Mouse (Mus musculus): ENCODE results near the gene H2-M5. TPM values are rescaled to one million over a fixed set of nuclear protein-coding genes. Genes with fewer than 3 reads are reported as not detected.

The H2-M5 gene
- 0.12 TPM in 1 of 2 replicates, not detected in the other for polyA plus RNA-seq (2015; fragmentation: Nextera tagmentation; extraction: Ambion mirVana)

DNA sequence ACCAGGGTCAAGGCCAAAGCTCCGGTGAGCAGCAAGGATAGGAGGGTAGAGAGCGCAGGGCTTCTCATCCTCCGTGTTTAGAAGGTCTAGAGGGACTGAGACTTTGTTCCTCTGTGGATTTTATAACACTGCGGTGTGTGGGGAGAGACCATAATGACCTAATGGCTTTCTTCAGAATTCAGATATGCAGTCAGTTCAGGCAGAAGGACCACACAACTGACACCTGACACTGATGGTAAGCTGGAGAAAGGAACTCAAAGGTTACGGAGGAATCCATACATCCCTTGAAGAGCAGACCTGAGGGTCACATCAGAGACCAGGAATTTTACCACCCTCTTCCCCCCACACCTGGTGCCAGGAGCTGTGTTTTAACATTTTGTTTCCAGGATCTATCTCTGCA lies at the start of gene H2-M5:
Gene H2-M5 (minus strand): TSS at position 101 of the 400 bp plus-strand sequence.

DNA sequence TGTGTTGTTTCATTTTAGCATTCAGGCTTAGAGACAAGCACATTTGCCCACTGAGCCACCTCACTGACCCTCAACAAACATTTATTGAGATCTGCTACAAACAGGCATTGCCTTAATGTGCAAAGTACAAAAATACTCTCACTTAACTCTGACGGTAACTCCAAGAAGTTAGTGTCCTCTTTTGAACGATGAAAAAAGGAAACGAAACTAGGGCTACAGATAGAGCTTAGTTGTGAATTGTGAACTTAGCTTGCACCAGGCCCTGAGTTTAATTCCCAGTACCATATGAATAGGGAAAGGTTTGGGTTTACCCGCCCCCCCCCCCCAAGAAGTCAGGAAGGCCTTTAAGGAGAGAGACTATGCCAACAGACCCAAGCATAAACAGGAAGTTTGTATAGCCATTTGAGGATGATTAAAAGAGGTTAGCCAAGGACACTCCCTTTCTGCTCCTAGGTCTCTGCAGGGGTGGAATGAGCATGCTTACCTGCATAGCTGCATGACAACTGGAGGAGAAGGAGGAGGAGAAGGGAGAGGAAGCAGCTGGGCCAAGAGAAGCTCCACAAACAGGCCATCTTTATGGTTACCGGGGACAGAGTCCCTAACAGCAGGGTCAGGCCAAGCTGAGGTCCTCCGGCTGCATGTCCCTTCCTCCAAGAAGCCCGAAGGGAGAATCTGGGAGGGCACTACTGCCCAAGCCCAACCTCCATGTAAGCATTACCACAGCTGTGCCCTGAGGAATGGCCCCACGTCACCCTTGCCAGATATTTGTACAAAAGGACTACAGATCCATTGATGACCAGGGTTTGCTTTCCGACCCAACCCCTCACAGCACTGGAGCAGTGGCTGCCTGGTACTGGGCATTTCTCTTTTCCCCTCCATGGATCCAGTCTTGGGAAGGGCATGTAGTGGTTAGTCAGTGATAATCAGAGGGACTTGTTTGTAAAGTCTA lies 33.6 kb upstream of the H2-M5 start, which contains the start of gene Mog:
Gene Mog (minus strand): TSS at position 771 of the 949 bp plus-strand sequence.

GRCm38 (mm10) chr17:37000863-37001262 lies 11.5 kb upstream of the H2-M5 start, which contains the start of gene Zfp57:
Gene Zfp57, plus strand, starts transcription at chr17:37001163.

GRCm38 (mm10) chr17:36981221-36981813 lies 8.0 kb downstream of the H2-M5 start, which contains the start of gene 2410137M14Rik:
Gene 2410137M14Rik, minus strand, starts transcription at chr17:36981237.

GRCm38 (mm10) chr17:36957999-36958743 lies 31.2 kb downstream of the H2-M5 start, which contains the start of the genes Znrd1 and Znrd1as:
Gene Znrd1, minus strand, starts transcription at chr17:36958559.
Gene Znrd1as, plus strand, starts transcription at chr17:36958592.

DNA sequence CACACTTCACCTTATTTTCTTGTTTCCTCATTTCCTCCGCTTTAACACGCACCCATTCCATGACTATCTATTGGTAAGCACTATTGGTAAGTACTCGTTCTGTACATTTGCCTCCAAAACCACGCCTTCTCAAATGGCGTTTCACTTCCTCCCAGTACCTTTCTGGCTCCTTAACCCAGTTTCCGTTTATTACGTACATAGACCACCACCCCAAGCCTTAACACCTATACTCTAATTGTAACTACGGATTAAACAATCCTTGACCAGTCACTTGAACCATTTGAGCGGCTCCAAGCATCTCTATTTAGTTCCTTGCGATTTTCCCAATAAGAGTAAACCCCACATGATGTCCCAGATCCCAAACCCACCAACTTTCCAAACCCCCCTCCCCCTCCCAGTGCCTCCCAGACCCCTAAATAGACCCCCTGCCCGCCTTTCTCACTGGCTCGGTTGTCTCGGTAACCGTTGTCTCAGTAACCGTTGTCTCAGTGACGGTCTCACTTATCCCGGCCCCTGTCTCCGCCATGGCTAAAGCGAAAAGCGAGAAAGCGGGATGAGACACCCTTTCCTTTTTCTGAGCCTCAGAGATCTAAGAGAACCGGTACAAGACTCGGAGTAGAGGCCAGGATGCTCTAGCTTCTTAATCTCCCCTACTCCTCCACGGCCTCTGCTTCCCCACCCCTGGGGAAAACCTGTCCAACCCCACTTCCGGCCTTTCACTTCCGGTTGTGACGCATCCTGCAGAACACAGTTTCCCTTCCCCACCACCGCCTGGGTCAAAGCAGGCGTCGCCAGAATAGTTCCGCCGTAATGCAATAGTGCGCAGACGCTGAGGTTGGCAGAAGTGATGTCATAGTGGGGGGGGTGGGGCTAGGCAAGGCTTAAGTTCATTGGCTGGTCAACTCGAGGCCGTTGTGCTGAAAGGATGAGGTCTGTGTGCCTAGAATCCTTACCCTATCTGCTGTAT lies 38.1 kb downstream of the H2-M5 start, which contains the start of gene Ppp1r11:
Gene Ppp1r11 (minus strand): TSS at position 761 of the 967 bp plus-strand sequence.

DNA sequence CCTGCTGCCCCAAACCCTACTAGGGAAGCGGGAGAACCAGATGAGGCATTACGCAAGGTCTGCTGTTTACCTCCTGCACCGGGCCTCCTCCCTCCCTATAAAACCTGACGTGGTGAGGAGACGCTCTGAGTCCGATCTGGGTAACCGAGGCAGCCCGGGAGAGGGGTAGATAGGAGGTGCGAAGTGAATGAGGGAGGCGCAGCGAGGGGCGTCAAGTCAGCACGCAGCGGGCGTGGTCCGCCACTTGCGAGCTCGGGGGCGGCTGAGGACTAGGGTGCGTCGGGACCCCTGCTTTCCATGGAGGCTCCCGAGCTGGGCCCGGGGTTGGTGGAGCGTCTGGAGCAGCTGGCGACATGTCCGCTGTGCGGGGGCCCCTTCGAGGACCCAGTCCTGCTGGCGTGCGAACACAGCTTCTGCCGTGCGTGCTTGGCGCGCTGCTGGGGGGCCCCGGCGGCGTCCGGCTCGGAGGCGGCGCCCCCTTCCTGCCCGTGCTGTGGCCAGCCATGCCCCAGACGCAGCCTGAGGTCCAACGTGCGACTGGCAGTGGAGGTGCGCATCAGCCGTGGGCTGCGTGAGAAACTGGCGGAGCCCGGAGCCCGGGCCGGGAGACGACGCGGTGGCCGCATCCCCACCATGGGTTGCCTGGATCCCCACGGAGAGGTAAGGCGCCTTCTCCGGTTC lies 46.4 kb downstream of the H2-M5 start, which contains the start of gene Rnf39:
Gene Rnf39 (plus strand): TSS at position 128 of the 681 bp plus-strand sequence.

Other genes with a start within 250 kb of the H2-M5 start
- gene H2-M10.5, start 216.6 kb downstream of the H2-M5 start, polyA plus RNA-seq (2015; fragmentation: Nextera tagmentation; extraction: Ambion mirVana) = not detected in 2 replicates
- not detected in 2 replicates for gene H2-M10.6, start 177.4 kb downstream of the H2-M5 start, polyA plus RNA-seq (2015; fragmentation: Nextera tagmentation; extraction: Ambion mirVana)
- gene Trim26, start 152.4 kb downstream of the H2-M5 start, polyA plus RNA-seq (2015; fragmentation: Nextera tagmentation; extraction: Ambion mirVana) = 30.2 and 41.1 TPM in 2 replicates
- 0.09 TPM in 1 of 2 replicates, not detected in the other for gene Trim15, start 122.3 kb downstream of the H2-M5 start, polyA plus RNA-seq (2015; fragmentation: Nextera tagmentation; extraction: Ambion mirVana)
- gene Trim10, start 120.0 kb downstream of the H2-M5 start, polyA plus RNA-seq (2015; fragmentation: Nextera tagmentation; extraction: Ambion mirVana) = 5.5 and 5.9 TPM in 2 replicates
- gene Trim40, start 99.4 kb downstream of the H2-M5 start, polyA plus RNA-seq (2015; fragmentation: Nextera tagmentation; extraction: Ambion mirVana) = not detected in 2 replicates
- not detected in 2 replicates for gene Trim31, start 91.4 kb downstream of the H2-M5 start, polyA plus RNA-seq (2015; fragmentation: Nextera tagmentation; extraction: Ambion mirVana)
- gene Rnf39, start 46.6 kb downstream of the H2-M5 start, polyA plus RNA-seq (2015; fragmentation: Nextera tagmentation; extraction: Ambion mirVana) = 0.44 and 0.91 TPM in 2 replicates
- 115 and 189 TPM in 2 replicates for gene Ppp1r11, start 37.8 kb downstream of the H2-M5 start, polyA plus RNA-seq (2015; fragmentation: Nextera tagmentation; extraction: Ambion mirVana)
- 64.6 and 73.7 TPM in 2 replicates for gene Znrd1, start 31.0 kb downstream of the H2-M5 start, polyA plus RNA-seq (2015; fragmentation: Nextera tagmentation; extraction: Ambion mirVana)
- gene Znrd1as, start 30.9 kb downstream of the H2-M5 start, polyA plus RNA-seq (2015; fragmentation: Nextera tagmentation; extraction: Ambion mirVana) = 6.8 and 8.3 TPM in 2 replicates
- not detected in 2 replicates for gene 2410137M14Rik, start 8.3 kb downstream of the H2-M5 start, polyA plus RNA-seq (2015; fragmentation: Nextera tagmentation; extraction: Ambion mirVana)
- gene Zfp57, start 11.6 kb upstream of the H2-M5 start, polyA plus RNA-seq (2015; fragmentation: Nextera tagmentation; extraction: Ambion mirVana) = 14.6 and 21.4 TPM in 2 replicates
- 0.06 TPM in 1 of 2 replicates, not detected in the other for gene Mog, start 33.9 kb upstream of the H2-M5 start, polyA plus RNA-seq (2015; fragmentation: Nextera tagmentation; extraction: Ambion mirVana)
- 10.0 and 17.7 TPM in 2 replicates for gene Gabbr1, start 56.4 kb upstream of the H2-M5 start, polyA plus RNA-seq (2015; fragmentation: Nextera tagmentation; extraction: Ambion mirVana)
- gene Olfr90, start 99.0 kb upstream of the H2-M5 start, polyA plus RNA-seq (2015; fragmentation: Nextera tagmentation; extraction: Ambion mirVana) = not detected in 2 replicates
- gene Olfr91, start 108.7 kb upstream of the H2-M5 start, polyA plus RNA-seq (2015; fragmentation: Nextera tagmentation; extraction: Ambion mirVana) = 0.09 TPM in 1 of 2 replicates, not detected in the other
- gene Olfr92, start 130.6 kb upstream of the H2-M5 start, polyA plus RNA-seq (2015; fragmentation: Nextera tagmentation; extraction: Ambion mirVana) = not detected in 2 replicates
- gene Olfr93, start 172.0 kb upstream of the H2-M5 start, polyA plus RNA-seq (2015; fragmentation: Nextera tagmentation; extraction: Ambion mirVana) = not detected in 2 replicates
- gene Ubd, start 204.4 kb upstream of the H2-M5 start, polyA plus RNA-seq (2015; fragmentation: Nextera tagmentation; extraction: Ambion mirVana) = 0.25 TPM in 1 of 2 replicates, not detected in the other
- not detected in 2 replicates for gene Olfr94, start 211.5 kb upstream of the H2-M5 start, polyA plus RNA-seq (2015; fragmentation: Nextera tagmentation; extraction: Ambion mirVana)
- not detected in 2 replicates for gene Olfr95, start 223.6 kb upstream of the H2-M5 start, polyA plus RNA-seq (2015; fragmentation: Nextera tagmentation; extraction: Ambion mirVana)
- not detected in 2 replicates for gene Olfr96, start 230.6 kb upstream of the H2-M5 start, polyA plus RNA-seq (2015; fragmentation: Nextera tagmentation; extraction: Ambion mirVana)
- gene Olfr97, start 247.8 kb upstream of the H2-M5 start, polyA plus RNA-seq (2015; fragmentation: Nextera tagmentation; extraction: Ambion mirVana) = not detected in 2 replicates